Mouse (Mus musculus) myocyte (in vitro differentiated cells): ENCODE results near the gene Uggt1. TPM values are rescaled to one million over a fixed set of nuclear protein-coding genes. Genes with fewer than 3 reads are reported as not detected.

Experiments
- H3K27me3 ChIP-seq: one replicate; pipeline ENCODE4 v1.6.1; 2011; ENCODE audit not compliant: control insufficient read depth, insufficient read depth, insufficient read length
- H3K36me3 ChIP-seq: one replicate; pipeline ENCODE4 v1.6.1; 2011; ENCODE audit not compliant: control insufficient read depth, insufficient read depth
- H3K4me2 ChIP-seq: one replicate; pipeline ENCODE4 v1.6.1; 2011; ENCODE audit warnings: low read depth, control low read depth
- H3K4me3 ChIP-seq: one replicate; pipeline ENCODE4 v1.5.1; 2011; ENCODE audit warnings: mild to moderate bottlenecking, control low read depth, moderate library complexity
- H3K79me2 ChIP-seq: one replicate; pipeline ENCODE4 v1.6.1; 2011; ENCODE audit not compliant: control insufficient read depth, insufficient read depth
- H3ac ChIP-seq: one replicate; pipeline ENCODE4 v1.6.1; 2011; ENCODE audit not compliant: control insufficient read depth, insufficient read length
- CEBPB ChIP-seq: IDR thresholded peaks from 2 replicates; pipeline ENCODE4 v1.6.1; 2011; ENCODE audit warnings: mild to moderate bottlenecking, moderate library complexity; ENCODE audit not compliant: poor library complexity, insufficient read depth, severe bottlenecking
- E2F4 ChIP-seq: IDR thresholded peaks from one replicate; pipeline ENCODE4 v1.6.1; 2011; ENCODE audit warnings: mild to moderate bottlenecking, control low read depth, moderate library complexity; ENCODE audit not compliant: insufficient read depth
- MAX ChIP-seq: IDR thresholded peaks from one replicate; pipeline ENCODE4 v1.6.1; 2011; ENCODE audit warnings: low read depth, mild to moderate bottlenecking, control low read depth
- MYOD1 ChIP-seq, 3 experiments: IDR thresholded peaks; one replicate each; pipeline ENCODE4 v1.6.1; 2011; ENCODE audit warnings: control low read depth in 2 of 3, low read depth in 2 of 3, mild to moderate bottlenecking in 2 of 3, moderate library complexity in 1 of 3; ENCODE audit not compliant: insufficient read length in 2 of 3, control insufficient read depth in 1 of 3
- MYOG ChIP-seq, 3 experiments: IDR thresholded peaks; one replicate each; pipeline ENCODE4 v1.6.1; 2011; ENCODE audit warnings: control low read depth in 2 of 3, low read depth in 2 of 3, mild to moderate bottlenecking in 2 of 3; ENCODE audit not compliant: insufficient read length in 2 of 3, control insufficient read depth in 1 of 3, insufficient read depth in 1 of 3
- POLR2A ChIP-seq: IDR thresholded peaks from one replicate; pipeline ENCODE4 v1.6.1; 2011; ENCODE audit warnings: low read depth, mild to moderate bottlenecking, control low read depth, moderate library complexity; ENCODE audit not compliant: insufficient read length
- POLR2AphosphoS2 ChIP-seq: IDR thresholded peaks from one replicate; pipeline ENCODE4 v1.6.1; 2011; ENCODE audit warnings: low read depth, control low read depth; ENCODE audit not compliant: insufficient read length
- REST ChIP-seq: IDR thresholded peaks from one replicate; pipeline ENCODE4 v1.6.1; 2011; ENCODE audit warnings: mild to moderate bottlenecking, control low read depth, moderate library complexity; ENCODE audit not compliant: insufficient read depth, insufficient read length
- SRF ChIP-seq: IDR thresholded peaks from one replicate; pipeline ENCODE4 v1.6.1; 2011; ENCODE audit warnings: low read depth; ENCODE audit not compliant: control insufficient read depth, insufficient read length
- TCF12 ChIP-seq: IDR thresholded peaks from one replicate; pipeline ENCODE4 v1.6.1; 2011; ENCODE audit warnings: mild to moderate bottlenecking, control low read depth; ENCODE audit not compliant: poor library complexity, insufficient read depth, severe bottlenecking
- TCF3 ChIP-seq: IDR thresholded peaks from one replicate; pipeline ENCODE4 v1.6.1; 2011; ENCODE audit warnings: low read depth, control low read depth; ENCODE audit not compliant: insufficient read length
- USF1 ChIP-seq: IDR thresholded peaks from one replicate; pipeline ENCODE4 v1.6.1; 2011; ENCODE audit warnings: low read depth, mild to moderate bottlenecking, control low read depth, moderate library complexity
- polyA plus RNA-seq: library from polyadenylated mRNA; unstranded; fragments of >200 nt; fragmentation: generic; extraction: Trizol; gene quantifications from one replicate; pipeline ENCODE4 v1.2.1, GENCODE M21; 2012; ENCODE audit warnings: missing spikeins

The Uggt1 gene
- polyA plus RNA-seq, 1 experiment: 24.3 TPM

DNA sequence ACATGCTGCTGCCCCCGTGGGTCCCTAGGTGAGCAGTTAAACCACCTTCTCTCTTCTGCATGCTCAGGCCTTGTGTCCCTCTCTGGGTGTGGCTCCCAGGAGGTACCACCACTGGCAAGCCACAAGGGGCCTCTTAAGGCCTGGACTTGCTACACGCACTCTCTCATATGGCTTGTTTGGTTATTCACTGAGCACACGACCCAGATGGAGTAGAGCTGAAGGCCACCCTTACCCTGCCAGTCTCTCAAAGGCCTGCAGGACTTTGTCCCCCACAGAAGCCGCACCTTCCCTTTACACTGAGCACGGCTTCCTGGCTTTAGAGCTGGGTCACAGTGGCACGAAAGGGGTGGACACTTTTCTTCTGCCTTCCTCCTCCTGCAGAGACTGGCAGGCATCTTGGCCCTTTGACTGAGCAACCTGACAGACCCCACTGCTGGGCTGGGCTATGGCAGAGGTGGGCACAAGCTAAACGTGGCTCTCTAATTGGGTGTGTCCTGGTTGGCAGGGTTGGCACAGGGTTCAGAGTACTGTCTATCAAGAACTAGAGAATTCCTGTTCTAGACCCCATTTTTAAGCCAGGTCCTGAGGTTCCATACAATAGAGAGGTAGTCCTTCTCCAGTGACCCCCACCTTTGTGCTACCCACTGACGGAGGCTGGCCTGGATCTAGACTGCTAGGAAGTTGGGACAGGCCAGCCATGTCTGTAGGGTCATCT lies 27.2 kb upstream of the Uggt1 start:
- no peak overlapping the region for H3ac ChIP-seq
- H3K4me3 ChIP-seq: no peak overlapping the region
- no peaks in the 10 kb centered on the region for H3K27me3 ChIP-seq
- no peak for TF ChIP-seq CEBPB
- no peak for TF ChIP-seq SRF
- TF ChIP-seq REST: no peak
- H3K36me3 ChIP-seq: no peaks in the 10 kb centered on the region
- no peaks in the 10 kb centered on the region for H3K79me2 ChIP-seq
- no peak overlapping the region for H3K4me2 ChIP-seq

DNA sequence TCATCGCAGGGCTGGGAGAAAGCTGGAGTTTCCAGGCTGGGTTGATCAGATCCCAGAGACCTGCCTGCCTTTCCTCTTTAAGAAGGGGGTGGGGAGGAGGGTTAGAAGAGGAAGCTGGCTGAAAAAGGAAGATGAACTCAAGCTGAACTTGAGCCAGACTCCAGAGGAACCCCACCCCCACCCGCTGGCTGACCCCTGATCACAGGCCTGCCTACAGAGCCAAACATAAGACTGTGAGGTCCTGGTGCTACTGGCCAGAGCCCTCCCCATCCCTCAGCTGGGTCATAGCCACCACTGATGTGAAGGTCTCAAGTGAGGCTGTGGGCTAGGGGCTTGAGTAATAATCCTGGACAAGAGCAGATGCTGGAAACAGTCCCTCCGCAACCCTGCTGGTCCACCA lies 26.1 kb upstream of the Uggt1 start:
- H3K4me2 ChIP-seq: no peak overlapping the region

DNA sequence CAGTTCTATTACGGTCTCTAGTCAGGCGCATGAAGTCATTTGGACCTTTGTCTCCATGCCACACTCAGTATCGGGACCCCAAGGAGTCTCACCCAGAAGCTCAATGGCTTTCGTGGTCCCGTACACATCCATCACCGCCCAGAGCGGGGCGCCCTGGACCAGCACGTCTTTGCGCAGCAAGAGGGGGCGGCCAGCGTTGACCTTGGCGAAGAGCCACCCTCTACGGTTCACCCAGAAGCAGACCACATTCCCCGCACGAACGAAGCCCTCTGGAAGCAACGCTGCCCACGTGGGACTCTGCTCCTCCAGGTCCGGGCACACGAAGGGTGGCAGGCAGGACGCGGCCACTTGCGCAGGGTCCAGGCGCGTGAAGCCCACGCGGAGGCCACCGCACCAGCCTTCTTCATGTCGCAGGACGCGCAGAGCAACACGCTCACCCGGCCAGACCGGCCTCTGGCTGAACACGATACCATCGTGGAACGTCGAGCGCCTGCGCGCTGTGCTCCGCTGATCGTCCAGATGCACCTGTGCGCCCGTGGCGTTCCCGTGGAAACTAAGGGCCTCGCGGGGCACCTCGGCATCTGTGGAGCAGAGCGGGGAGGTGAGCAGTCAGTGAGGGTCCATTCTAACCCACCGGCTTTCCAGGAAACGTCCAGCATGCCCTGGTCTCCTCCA lies 24.7 kb upstream of the Uggt1 start:
- Histone ChIP-seq H3ac (no peak overlapping the region), H3K27me3 (no peaks in the 10 kb centered on the region), H3K4me3 (no peak overlapping the region), H3K4me2 (no peak overlapping the region), H3K36me3 (no peaks in the 10 kb centered on the region), H3K79me2 (no peaks in the 10 kb centered on the region)
- TF ChIP-seq TCF3: no peak
- TF ChIP-seq TCF12: no peak
- no peak for TF ChIP-seq CEBPB
- no peak for TF ChIP-seq POLR2AphosphoS2
- TF ChIP-seq POLR2A: no peak
- no peak for TF ChIP-seq REST
- no peak for TF ChIP-seq MAX
- no peak for TF ChIP-seq E2F4
- TF ChIP-seq USF1: no peak
- TF ChIP-seq MYOD1 (IDR thresholded peaks at IDR 0.05; ENCODE audit: control insufficient read depth in 1 of 3, insufficient read length in 2 of 3, low read depth in 2 of 3): no peak
- TF ChIP-seq MYOG (IDR thresholded peaks at IDR 0.05; ENCODE audit: control insufficient read depth in 1 of 3, insufficient read depth in 1 of 3, insufficient read length in 2 of 3, low read depth in 2 of 3): no peak
- TF ChIP-seq SRF: no peak

More for the DNA sequence above, 26.1 kb upstream of the Uggt1 start:
- no peaks in the 10 kb centered on the region for H3K36me3 ChIP-seq
- H3K4me3 ChIP-seq: no peak overlapping the region
- no peak overlapping the region for H3ac ChIP-seq
- no peaks in the 10 kb centered on the region for H3K27me3 ChIP-seq
- H3K79me2 ChIP-seq: no peaks in the 10 kb centered on the region
- TF ChIP-seq POLR2AphosphoS2: no peak
- no peak for TF ChIP-seq POLR2A
- no peak for TF ChIP-seq MYOG (IDR thresholded peaks at IDR 0.05; ENCODE audit: control insufficient read depth in 1 of 3, insufficient read depth in 1 of 3, insufficient read length in 2 of 3, low read depth in 2 of 3)
- TF ChIP-seq MAX: no peak
- no peak for TF ChIP-seq E2F4
- no peak for TF ChIP-seq USF1
- no peak for TF ChIP-seq SRF
- TF ChIP-seq CEBPB: no peak
- no peak for TF ChIP-seq TCF12

DNA sequence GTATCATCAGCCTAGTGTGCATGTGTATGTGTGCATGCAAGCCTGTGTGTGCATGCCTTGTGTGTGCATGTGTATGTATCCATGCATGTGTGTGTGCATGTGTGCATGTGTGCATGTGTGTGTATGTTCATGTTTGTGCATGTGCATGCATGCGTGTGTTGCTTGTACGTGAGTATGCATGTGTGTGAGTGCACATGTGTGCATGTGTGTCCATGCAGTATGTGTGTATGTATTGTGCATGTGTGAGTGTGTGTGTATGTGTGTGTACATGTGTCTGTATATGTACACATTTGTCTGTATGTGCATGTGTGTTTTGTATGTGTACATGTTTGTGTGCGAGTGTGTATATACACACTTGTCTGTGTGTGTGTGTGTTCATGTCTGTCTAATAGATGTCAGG lies 23.1 kb upstream of the Uggt1 start:
- H3K4me3 ChIP-seq: no peak overlapping the region
- H3ac ChIP-seq: no peak overlapping the region
- no peaks in the 10 kb centered on the region for H3K79me2 ChIP-seq
- no peak for TF ChIP-seq E2F4
- TF ChIP-seq MAX: no peak
- TF ChIP-seq POLR2A: no peak
- TF ChIP-seq SRF: no peak
- no peak for TF ChIP-seq TCF12
- TF ChIP-seq USF1: no peak
- TF ChIP-seq MYOG (IDR thresholded peaks at IDR 0.05; ENCODE audit: control insufficient read depth in 1 of 3, insufficient read depth in 1 of 3, insufficient read length in 2 of 3, low read depth in 2 of 3): no peak
- TF ChIP-seq TCF3: no peak
- TF ChIP-seq MYOD1 (IDR thresholded peaks at IDR 0.05; ENCODE audit: control insufficient read depth in 1 of 3, insufficient read length in 2 of 3, low read depth in 2 of 3): no peak
- TF ChIP-seq REST: no peak
- TF ChIP-seq POLR2AphosphoS2: no peak
- no peak for TF ChIP-seq CEBPB
- H3K4me2 ChIP-seq: no peak overlapping the region
- H3K27me3 ChIP-seq: no peaks in the 10 kb centered on the region
- H3K36me3 ChIP-seq: no peaks in the 10 kb centered on the region

DNA sequence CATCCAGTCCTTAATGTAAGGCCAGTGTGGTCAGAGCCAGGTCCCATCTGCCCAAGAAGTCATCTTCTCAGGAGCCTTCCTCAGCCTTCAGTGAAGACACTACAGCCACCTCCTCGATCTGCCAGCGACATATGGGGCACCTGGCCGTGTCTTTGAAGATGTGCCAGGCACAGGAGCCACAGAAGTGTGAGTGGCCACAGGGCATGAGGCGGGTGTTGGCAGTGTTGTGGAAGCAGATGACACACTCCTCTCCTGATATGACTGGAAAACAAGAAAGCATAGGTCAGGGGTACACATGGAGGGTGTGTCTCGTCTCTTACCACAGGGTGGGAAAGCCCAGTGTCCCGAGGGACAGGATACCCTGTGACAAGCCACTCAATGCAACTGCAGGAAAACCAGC lies 21.8 kb upstream of the Uggt1 start:
- H3ac ChIP-seq: no peak overlapping the region
- no peaks in the 10 kb centered on the region for H3K36me3 ChIP-seq
- H3K27me3 ChIP-seq: no peaks in the 10 kb centered on the region
- H3K4me2 ChIP-seq: no peak overlapping the region
- TF ChIP-seq USF1 (no peak), TCF3 (no peak), MYOD1 (IDR thresholded peaks at IDR 0.05; ENCODE audit: control insufficient read depth in 1 of 3, insufficient read length in 2 of 3, low read depth in 2 of 3) (no peak), CEBPB (no peak), E2F4 (no peak), POLR2AphosphoS2 (no peak)
- no peak overlapping the region for H3K4me3 ChIP-seq
- no peaks in the 10 kb centered on the region for H3K79me2 ChIP-seq
